Mouse (Mus musculus) left cerebral cortex, adult 18-20 months (tissue): ENCODE results near the gene Ube2o. TPM values are rescaled to one million over a fixed set of nuclear protein-coding genes. Genes with fewer than 3 reads are reported as not detected.

Source experiments
- DNase-seq, 2 experiments: peaks; one replicate each; pipeline ENCODE4 v3.0.0; 2021 to 2022; ENCODE audit warnings: low spot score in 2 of 2, mixed read lengths in 1 of 2
- total RNA-seq, 2 experiments: library from RNA; stranded (reverse); gene quantifications; 2 replicates each; pipeline ENCODE4 v1.2.3; 2021

The Ube2o gene
- total RNA-seq, 2 experiments from 2014 or later = 123 TPM

- peak; percentile 83 to 89 for DNase-seq
Measured at GRCm38 (mm10) chr11:116490232-116491107, 90.8 kb downstream of the Ube2o start.

- DNase-seq = no peak
Measured at GRCm38 (mm10) chr11:116489771-116490231, 91.4 kb downstream of the Ube2o start.

GRCm38 (mm10) chr11:116488693-116489375 lies 92.4 kb downstream of the Ube2o start:
- DNase-seq = no peak

GRCm38 (mm10) chr11:116488207-116488606 lies 93.0 kb downstream of the Ube2o start:
- DNase-seq = no peak

Other genes with a start within 250 kb of the Ube2o start
- 1 to 10 TPM; 3.8 to 3.9 TPM for gene Foxj1, start 246.0 kb downstream of the Ube2o start, total RNA-seq
- gene Rnf157, start 168.4 kb downstream of the Ube2o start, total RNA-seq = 100 to 1,000 TPM; 256 to 274 TPM
- 10 to 100 TPM; 27.5 to 32.6 TPM for gene Ubald2, start 147.4 kb downstream of the Ube2o start, total RNA-seq
- gene Qrich2, start 115.2 kb downstream of the Ube2o start, total RNA-seq = under 1 TPM in 1 of 2 experiments, not detected in 1; 0.05 TPM
- 10 to 100 TPM; 82.7 to 89.4 TPM for gene Prpsap1, start 87.2 kb downstream of the Ube2o start, total RNA-seq
- 1 to 10 TPM; 7.9 to 9.9 TPM for gene Sphk1, start 50.5 kb downstream of the Ube2o start, total RNA-seq
- gene Aanat, start 5.0 kb upstream of the Ube2o start, total RNA-seq = 1 to 10 TPM in 1 of 2 experiments, under 1 TPM in 1; 0.56 to 1.4 TPM
- gene Rhbdf2, start 45.6 kb upstream of the Ube2o start, total RNA-seq = 1 to 10 TPM; 1.6 to 1.9 TPM
- gene Prcd, start 72.1 kb upstream of the Ube2o start, total RNA-seq = 1 to 10 TPM; 3.7 to 7.9 TPM
- gene Cygb, start 72.9 kb upstream of the Ube2o start, total RNA-seq = 10 to 100 TPM; 48.6 to 55.9 TPM
- gene St6galnac1, start 194.1 kb upstream of the Ube2o start, total RNA-seq = not detected
- gene Mxra7, start 246.6 kb upstream of the Ube2o start, total RNA-seq = 10 to 100 TPM; 17.5 to 20.2 TPM